Mouse (Mus musculus) liver, adult 2 months (tissue): ENCODE results near the gene Szrd1. TPM values are rescaled to one million over a fixed set of nuclear protein-coding genes. Genes with fewer than 3 reads are reported as not detected.

Source experiments
- DNase-seq: peaks from one replicate; pipeline ENCODE4 v3.0.0-alpha.2; 2011; ENCODE audit warnings: low read depth, low spot score; ENCODE audit errors: extremely low read depth
- H3K27ac ChIP-seq: fragments of 200-500 bp; replicated peaks from 2 replicates; pipeline ENCODE4 v1.5.1; 2012; ENCODE audit warnings: low read depth, mild to moderate bottlenecking, control low read depth, inconsistent platforms, low read length; ENCODE audit not compliant: insufficient read depth
- H3K27me3 ChIP-seq: fragments of 200-500 bp; 2 replicates; pipeline ENCODE4 v1.6.1; 2012; ENCODE audit warnings: mild to moderate bottlenecking, moderate library complexity, low read length, inconsistent platforms; ENCODE audit not compliant: control insufficient read depth, insufficient read depth
- H3K36me3 ChIP-seq: fragments of 200-500 bp; 2 replicates; pipeline ENCODE4 v1.6.1; 2012; ENCODE audit warnings: low read length, inconsistent platforms; ENCODE audit not compliant: control insufficient read depth, insufficient read depth
- H3K4me1 ChIP-seq: fragments of 200-500 bp; 2 replicates; pipeline ENCODE4 v1.6.1; 2011; ENCODE audit warnings: low read length; ENCODE audit not compliant: control insufficient read depth, insufficient read depth
- H3K4me3 ChIP-seq: fragments of 200-500 bp; 2 replicates; pipeline ENCODE4 v1.5.1; 2011; ENCODE audit warnings: low read depth, mild to moderate bottlenecking, control low read depth, low read length, moderate library complexity; ENCODE audit not compliant: insufficient read depth
- H3K79me2 ChIP-seq: fragments of 200-500 bp; 2 replicates; pipeline ENCODE4 v1.6.1; 2012; ENCODE audit warnings: inconsistent platforms, mild to moderate bottlenecking, low read length, moderate library complexity; ENCODE audit not compliant: control insufficient read depth, insufficient read depth
- H3K9ac ChIP-seq: fragments of 200-500 bp; 2 replicates; pipeline ENCODE4 v1.6.1; 2012; ENCODE audit warnings: low read depth, mild to moderate bottlenecking, control low read depth, inconsistent platforms, low read length
- CTCF ChIP-seq: fragments of 200-500 bp; IDR thresholded peaks from 2 replicates; pipeline ENCODE4 v1.5.1; 2011; ENCODE audit warnings: low read depth, low read length, control low read depth
- POLR2A ChIP-seq: fragments of 200-500 bp; IDR thresholded peaks from 2 replicates; pipeline ENCODE4 v1.6.1; 2011; ENCODE audit warnings: low read length, control low read depth; ENCODE audit not compliant: insufficient read depth; ENCODE audit errors: extremely low read depth
- WGBS: fragments of 180-500 bp; shearing (Covaris S2); methylation state at CpG from one replicate; pipeline ENCODE4 v1.1.7; 2018; 5-methylcytosine and 5-hydroxymethylcytosine counted together
- polyA plus RNA-seq: library from polyadenylated mRNA; depleted of rRNA; stranded (reverse); fragments of >200 nt; gene quantifications from 2 replicates; pipeline ENCODE4 v1.2.3, GENCODE M21; 2012
- total RNA-seq: library from RNA; depleted of rRNA; stranded (reverse); fragments of >200 nt; gene quantifications from 2 replicates; pipeline ENCODE4 v1.2.3, GENCODE M21; 2014

Gene Szrd1
- total and polyA plus RNA-seq, 2 experiments = 26.6 to 43.6 TPM

GRCm38 (mm10) chr4:141131531-141132061, 8.0 kb downstream of the Szrd1 start:
- H3K4me1 ChIP-seq = peaks cover 52% of the 10 kb centered on the region
- H3K4me3 ChIP-seq = peak overlapping the region; percentile 0; the same call in 1 of the 2 replicates
- peak; percentile 99 for DNase-seq

GRCm38 (mm10) chr4:141130704-141131342, 8.8 kb downstream of the Szrd1 start:
- Histone ChIP-seq H3K36me3 (no peaks in the 10 kb centered on the region), H3K4me1 (peaks cover 48% of the 10 kb centered on the region), H3K27me3 (no peaks in the 10 kb centered on the region), H3K27ac (peak overlapping the region; percentile 90), H3K4me3 (peak overlapping the region; percentile 0; the same call in 1 of the 2 replicates), H3K9ac (peak overlapping the region; percentile 9), H3K79me2 (peaks cover 26% of the 10 kb centered on the region)
- DNase-seq = peak; percentile 98
- TF ChIP-seq POLR2A = no peak
- TF ChIP-seq CTCF = no peak
- 23% methylated on average over 6 of the region's 6 CpGs for WGBS

More at GRCm38 (mm10) chr4:141131531-141132061, 8.0 kb downstream of the Szrd1 start:
- Histone ChIP-seq H3K27ac (peak overlapping the region; percentile 90), H3K36me3 (no peaks in the 10 kb centered on the region), H3K9ac (peak overlapping the region; percentile 13), H3K79me2 (peaks cover 28% of the 10 kb centered on the region), H3K27me3 (no peaks in the 10 kb centered on the region)
- TF ChIP-seq POLR2A (0 out of 2 replicates have a peak, but pooled peaks have one; percentile 11), CTCF (no peak)
- WGBS = 19% methylated on average over 5 of the region's 5 CpGs

GRCm38 (mm10) chr4:141129190-141129710, 10.3 kb downstream of the Szrd1 start:
- 24% methylated on average over 6 of the region's 6 CpGs for WGBS
- TF ChIP-seq CTCF = no peak
- no peak for TF ChIP-seq POLR2A

GRCm38 (mm10) chr4:141123065-141123464, 16.5 kb downstream of the Szrd1 start:
- H3K27me3 ChIP-seq = no peaks in the 10 kb centered on the region
- WGBS = 29% methylated on average over 1 of the region's 1 CpGs
- no peak for DNase-seq
- no peak overlapping the region for H3K27ac ChIP-seq
- H3K9ac ChIP-seq = no peak overlapping the region
- peaks cover 14% of the 10 kb centered on the region for H3K4me1 ChIP-seq
- TF ChIP-seq CTCF (no peak), POLR2A (no peak)
- peaks cover 48% of the 10 kb centered on the region for H3K79me2 ChIP-seq
- H3K36me3 ChIP-seq = no peaks in the 10 kb centered on the region
- H3K4me3 ChIP-seq = no peak overlapping the region

More at GRCm38 (mm10) chr4:141129190-141129710, 10.3 kb downstream of the Szrd1 start:
- H3K4me1 ChIP-seq = peaks cover 39% of the 10 kb centered on the region
- H3K27me3 ChIP-seq = no peaks in the 10 kb centered on the region
- H3K36me3 ChIP-seq = no peaks in the 10 kb centered on the region
- peak overlapping the region; percentile 66 for H3K27ac ChIP-seq
- peak; percentile 66 for DNase-seq
- H3K4me3 ChIP-seq = no peak overlapping the region
- no peak overlapping the region; the same call in 1 of the 2 replicates for H3K9ac ChIP-seq
- H3K79me2 ChIP-seq = peaks cover 33% of the 10 kb centered on the region

- no peak overlapping the region for H3K4me3 ChIP-seq
- WGBS = 58% methylated on average over 7 of the region's 7 CpGs
- H3K27me3 ChIP-seq = no peaks in the 10 kb centered on the region
- H3K36me3 ChIP-seq = no peaks in the 10 kb centered on the region; the same call in 1 of the 2 replicates
- TF ChIP-seq CTCF (no peak), POLR2A (no peak)
- H3K9ac ChIP-seq = no peak overlapping the region
- peaks cover 45% of the 10 kb centered on the region for H3K79me2 ChIP-seq
- DNase-seq = no peak
- H3K4me1 ChIP-seq = peaks cover 14% of the 10 kb centered on the region
- no peak overlapping the region for H3K27ac ChIP-seq
Measured at GRCm38 (mm10) chr4:141122663-141123062, 16.9 kb downstream of the Szrd1 start.
